Mouse (Mus musculus): ENCODE results near the gene Ptpn6.

Gene Ptpn6

GRCm38 (mm10) chr6:124738511-124739023 is at the start of gene Ptpn6:
Ptpn6 (minus strand) TSS chr6:124738714.
- DNase-seq (ENCODE audit: low spot score), result peak; percentile 56

- DNase-seq (ENCODE audit: low spot score), result no peak
Measured at GRCm38 (mm10) chr6:124787722-124788121, 49.2 kb upstream of the Ptpn6 start.

GRCm38 (mm10) chr6:124786756-124787420 is 48.4 kb upstream of the Ptpn6 start:
- DNase-seq (ENCODE audit: low spot score), result no peak

DNA sequence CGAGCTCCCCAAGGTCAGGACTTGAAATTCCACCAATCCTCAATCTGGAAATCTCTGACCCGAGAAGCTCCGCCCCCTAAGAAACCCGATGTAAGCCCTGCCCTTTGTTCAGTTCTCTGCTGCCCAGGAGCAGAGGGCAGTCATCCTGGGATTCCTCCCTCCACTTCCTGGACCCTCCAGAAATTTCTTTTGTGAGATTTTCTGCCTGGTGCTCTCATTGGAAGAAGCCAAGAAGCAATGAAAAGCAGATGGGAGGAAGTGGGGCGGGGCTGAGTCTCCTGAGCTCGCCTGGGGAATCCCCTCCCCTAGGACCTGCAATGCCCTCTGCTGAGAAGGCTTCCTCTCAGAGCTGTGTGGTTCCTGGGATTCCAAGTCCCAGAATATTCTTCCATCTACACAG is 43.9 kb upstream of the Ptpn6 start:
- no peak for DNase-seq (ENCODE audit: low spot score)

GRCm38 (mm10) chr6:124780917-124781316 is 42.4 kb upstream of the Ptpn6 start:
- DNase-seq (ENCODE audit: low spot score), result no peak

GRCm38 (mm10) chr6:124779984-124780416 is 41.5 kb upstream of the Ptpn6 start:
- DNase-seq (ENCODE audit: low spot score), result no peak

GRCm38 (mm10) chr6:124779222-124779983 is 40.9 kb upstream of the Ptpn6 start, which contains the start of gene Lrrc23:
Lrrc23 (minus strand) TSS chr6:124779727.
- no peak for DNase-seq (ENCODE audit: low spot score)

- DNase-seq (ENCODE audit: low spot score), result no peak
Measured at GRCm38 (mm10) chr6:124770511-124770910, 32.0 kb upstream of the Ptpn6 start.

- no peak for DNase-seq (ENCODE audit: low spot score)
Measured at GRCm38 (mm10) chr6:124770013-124770412, 31.5 kb upstream of the Ptpn6 start.

- DNase-seq (ENCODE audit: low spot score), result no peak
Measured at GRCm38 (mm10) chr6:124769101-124769765, 30.7 kb upstream of the Ptpn6 start, which contains the start of gene Eno2. Eno2 (minus strand) TSS chr6:124769673.

- no peak for DNase-seq (ENCODE audit: low spot score)
Measured at GRCm38 (mm10) chr6:124768704-124769044, 30.2 kb upstream of the Ptpn6 start.

DNA sequence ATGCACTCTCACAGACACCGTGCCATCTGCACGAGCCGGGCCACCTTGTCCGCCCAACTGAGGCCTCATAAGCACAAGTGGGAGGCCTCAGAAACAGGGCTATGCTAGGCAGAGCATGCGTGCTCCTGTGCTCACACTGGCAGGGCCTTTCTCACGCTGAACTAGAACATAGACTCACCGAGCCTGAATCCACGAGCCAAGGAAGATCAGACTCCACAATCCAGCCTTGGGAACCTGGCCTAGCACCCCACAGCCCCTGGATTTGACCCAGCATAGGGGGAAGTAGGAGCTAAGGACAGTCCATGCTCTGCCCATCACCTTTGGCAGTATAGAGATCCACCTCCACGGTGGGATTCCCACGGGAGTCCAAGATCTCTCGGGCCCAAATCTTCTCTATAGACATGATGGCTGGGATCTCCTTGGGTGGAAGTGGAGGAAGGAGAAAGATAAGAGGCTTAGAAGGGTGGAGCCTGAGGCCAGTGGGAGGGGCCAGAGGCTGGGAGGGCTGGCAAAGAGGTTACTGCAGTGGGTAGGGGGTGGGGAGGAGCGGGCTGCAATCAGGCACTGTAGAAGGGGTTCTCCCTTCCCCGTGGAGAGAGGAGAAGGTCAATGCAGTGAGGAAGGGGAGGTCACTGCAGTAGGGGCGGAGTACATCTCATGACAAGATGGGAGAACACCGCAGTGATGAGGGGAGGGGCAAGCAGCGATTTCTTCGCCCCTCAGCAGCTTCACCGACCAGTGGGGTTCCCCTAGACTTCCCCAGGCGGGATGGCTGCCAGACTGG is 29.6 kb upstream of the Ptpn6 start:
- DNase-seq (ENCODE audit: low spot score), result no peak

- no peak for DNase-seq (ENCODE audit: low spot score)
Measured at GRCm38 (mm10) chr6:124767536-124767919, 29.0 kb upstream of the Ptpn6 start.

DNA sequence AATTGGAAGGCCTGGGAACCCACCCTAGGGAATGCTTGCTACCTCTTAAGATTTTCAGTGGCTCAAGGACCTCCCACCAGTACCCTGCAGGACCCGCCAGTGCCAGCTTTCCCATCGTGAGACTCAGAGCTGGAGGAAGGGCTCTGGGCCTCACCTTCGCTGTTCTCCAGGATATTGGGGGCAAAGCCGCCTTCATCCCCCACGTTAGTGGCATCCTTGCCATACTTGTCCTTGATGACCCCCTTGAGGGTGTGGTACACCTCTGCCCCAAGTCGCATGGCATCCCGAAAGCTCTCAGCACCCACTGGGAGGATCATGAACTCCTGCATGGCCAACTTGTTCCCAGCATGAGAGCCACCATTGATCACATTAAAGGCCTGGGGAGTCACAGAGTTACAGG is 27.4 kb upstream of the Ptpn6 start:
- no peak for DNase-seq (ENCODE audit: low spot score)

- peak; percentile 76 for DNase-seq (ENCODE audit: low spot score)
Measured at GRCm38 (mm10) chr6:124759259-124759658, 20.7 kb upstream of the Ptpn6 start.

DNA sequence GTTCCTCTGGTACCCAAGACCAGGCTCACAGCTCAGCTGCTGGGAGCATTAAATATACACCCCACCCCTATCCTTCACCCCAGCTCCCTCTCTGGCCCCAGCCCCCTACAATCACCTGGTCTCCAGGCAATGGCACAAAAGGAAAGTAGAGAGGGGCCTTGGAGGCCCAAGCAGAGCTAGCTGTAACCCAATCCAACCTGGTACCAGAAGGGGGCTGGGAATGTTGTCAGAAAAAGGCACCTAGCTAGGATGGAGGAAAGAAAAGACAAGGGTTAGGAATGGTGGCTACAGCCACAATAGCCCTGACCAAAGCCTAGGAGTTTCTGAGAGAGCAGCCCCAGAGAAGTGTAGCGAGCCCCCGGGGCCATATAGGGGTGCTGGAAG is 20.3 kb upstream of the Ptpn6 start:
- no peak for DNase-seq (ENCODE audit: low spot score)

DNA sequence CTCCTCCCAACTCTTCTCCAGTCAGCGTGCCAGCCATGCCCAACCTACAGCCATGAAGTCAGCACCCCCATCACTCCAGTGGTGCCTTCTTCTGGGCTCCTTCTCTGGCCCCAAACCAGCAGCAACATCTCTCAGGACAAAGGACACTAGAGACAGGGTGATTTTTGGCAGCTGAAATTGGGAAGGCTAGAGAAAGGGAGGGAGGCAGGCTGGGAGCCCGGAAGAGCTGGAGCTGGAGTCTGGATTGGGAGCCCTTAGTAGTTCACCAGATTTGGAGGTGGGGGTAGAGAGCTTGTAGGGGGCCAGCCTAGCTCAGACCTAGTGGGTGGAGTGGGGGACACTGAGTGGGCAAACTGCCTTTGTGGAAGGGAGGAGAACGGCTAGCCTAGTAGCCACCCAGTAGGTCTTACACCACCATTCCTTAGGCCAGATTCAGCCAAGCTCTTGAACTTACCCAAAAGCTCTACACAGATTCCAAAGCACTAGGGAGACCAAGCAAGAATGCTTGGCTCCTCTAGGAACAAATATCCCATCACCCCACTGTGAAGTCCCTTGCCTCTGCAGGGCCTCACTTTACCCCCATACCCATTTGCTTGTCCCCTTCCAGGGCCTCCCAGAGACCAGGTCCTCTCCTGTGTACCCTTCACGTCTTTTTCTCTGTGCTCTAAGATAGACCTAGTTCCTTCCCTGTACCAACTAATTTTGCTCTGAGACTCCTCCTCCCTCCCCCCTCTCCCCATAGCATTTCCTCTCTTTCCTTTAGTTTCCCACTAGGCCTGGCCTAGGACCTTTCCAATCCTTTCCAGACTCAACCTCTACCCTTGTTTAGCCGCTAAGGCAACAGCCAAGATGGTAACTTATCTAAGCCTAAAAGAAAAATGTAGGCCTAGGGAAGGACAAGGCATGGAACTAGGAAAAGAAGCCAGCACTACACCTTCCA is 19.7 kb upstream of the Ptpn6 start:
- no peak for DNase-seq (ENCODE audit: low spot score)

- DNase-seq (ENCODE audit: low spot score), result no peak
Measured at GRCm38 (mm10) chr6:124757351-124757880, 18.9 kb upstream of the Ptpn6 start.

DNA sequence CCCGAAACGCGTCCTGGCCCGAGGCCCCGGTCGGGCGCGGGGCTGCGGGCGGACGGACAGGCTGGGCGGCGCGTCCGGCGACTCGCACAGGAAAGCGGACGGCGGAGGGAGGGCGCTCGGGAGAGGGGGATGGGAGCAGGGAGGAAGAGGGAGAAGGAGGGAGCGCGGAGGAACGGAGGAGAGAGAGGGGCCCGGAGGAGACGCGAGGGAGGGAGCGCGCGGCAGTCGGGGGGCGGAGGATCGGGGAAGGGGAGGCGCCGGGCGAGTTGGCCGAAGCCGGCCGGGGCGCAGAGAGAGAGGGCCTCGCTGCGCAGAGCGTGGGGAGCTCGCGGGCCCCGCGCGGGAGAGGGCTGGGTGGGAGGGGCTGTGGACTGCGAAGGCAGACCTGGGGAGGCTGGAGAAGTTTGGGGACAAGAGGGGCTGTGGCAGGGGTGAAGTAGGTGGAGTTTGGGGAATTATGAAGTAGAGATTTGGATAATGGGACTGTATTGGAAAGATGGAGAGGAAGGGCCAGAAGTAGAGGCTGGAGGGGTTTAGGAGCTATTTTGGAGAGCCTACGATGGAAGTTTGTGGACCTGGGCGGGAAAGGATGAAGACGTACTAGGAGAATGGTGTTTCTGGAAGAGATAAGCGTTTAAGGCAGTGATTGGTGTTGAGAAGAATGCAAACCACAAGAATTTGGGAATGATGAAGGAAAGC is 18.3 kb upstream of the Ptpn6 start:
- peak; percentile 86 for DNase-seq (ENCODE audit: low spot score)
